Mouse (Mus musculus): Measurements from ENCODE around the gene Ddr2.

Gene Ddr2

GRCm38 (mm10) chr1:170086631-170087030, 23.9 kb downstream of the Ddr2 start:
- DNase-seq (ENCODE audit: low read depth) = no peak

- no peak for DNase-seq (ENCODE audit: low read depth)
Observed at GRCm38 (mm10) chr1:170084151-170084796, 26.3 kb downstream of the Ddr2 start.

DNA sequence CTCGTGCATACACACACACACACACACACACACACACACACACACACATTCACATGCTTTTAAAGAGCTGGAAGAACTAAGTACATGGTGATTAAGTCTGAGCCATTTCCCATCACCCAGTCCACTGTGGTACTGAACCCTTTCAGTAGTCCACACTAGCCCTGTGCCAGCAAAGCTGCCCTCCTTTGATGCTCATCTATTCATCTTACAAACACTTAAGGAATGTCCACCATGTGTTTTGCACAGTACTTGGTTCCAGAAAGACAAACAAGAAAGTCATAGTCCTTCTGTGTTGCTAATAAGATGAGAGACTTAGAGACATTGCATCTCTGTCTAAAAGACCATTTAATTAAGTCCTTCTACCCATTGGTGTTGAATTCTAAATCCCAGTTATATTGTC, 29.7 kb downstream of the Ddr2 start:
- DNase-seq (ENCODE audit: low read depth) = no peak

DNA sequence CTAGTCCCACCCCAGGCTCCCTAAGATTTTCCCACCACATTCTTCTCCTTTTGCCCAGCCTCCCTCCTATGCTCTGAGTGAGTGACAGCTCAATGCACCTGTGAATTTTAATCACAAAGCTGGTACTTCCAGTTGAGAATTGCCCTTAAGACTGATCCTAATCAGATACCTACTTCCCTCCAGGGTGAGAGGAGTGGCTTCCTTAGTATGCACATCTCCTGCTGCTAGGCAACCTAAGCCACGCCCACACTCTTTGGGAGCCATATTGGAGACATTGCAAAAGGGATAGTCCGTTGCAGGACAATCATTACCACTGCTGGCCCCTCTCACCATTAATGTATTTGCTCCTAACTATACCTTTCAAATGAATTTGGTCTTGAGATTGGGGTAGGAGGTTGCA, 31.1 kb downstream of the Ddr2 start:
- no peak for DNase-seq (ENCODE audit: low read depth)

DNA sequence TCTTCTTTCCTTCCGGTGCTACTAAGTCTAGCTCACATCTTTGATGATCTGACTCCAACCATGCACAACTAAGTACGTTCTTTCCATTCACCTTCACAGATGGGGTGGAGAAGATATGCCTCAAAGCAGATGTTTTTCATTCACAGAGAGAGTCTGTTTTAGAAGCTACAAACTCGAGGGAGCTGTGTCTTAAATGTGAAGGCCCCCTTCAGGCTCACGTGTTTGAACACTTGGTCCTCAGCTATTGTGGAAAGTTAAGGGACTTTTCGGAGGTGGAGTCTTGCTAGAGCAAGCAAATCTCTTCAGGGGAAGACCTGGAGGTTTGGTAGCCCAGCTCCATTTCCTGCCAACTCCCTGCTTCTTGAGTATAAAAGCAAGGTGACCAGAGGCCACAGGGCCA, 34.2 kb downstream of the Ddr2 start:
- DNase-seq (ENCODE audit: low read depth) = no peak

- no peak for DNase-seq (ENCODE audit: low read depth)
Observed at GRCm38 (mm10) chr1:170073768-170074167, 36.8 kb downstream of the Ddr2 start.

- DNase-seq (ENCODE audit: low read depth) = no peak
Observed at GRCm38 (mm10) chr1:170069143-170069542, 41.4 kb downstream of the Ddr2 start.

GRCm38 (mm10) chr1:170065931-170066330, 44.6 kb downstream of the Ddr2 start:
- DNase-seq (ENCODE audit: low read depth) = no peak

DNA sequence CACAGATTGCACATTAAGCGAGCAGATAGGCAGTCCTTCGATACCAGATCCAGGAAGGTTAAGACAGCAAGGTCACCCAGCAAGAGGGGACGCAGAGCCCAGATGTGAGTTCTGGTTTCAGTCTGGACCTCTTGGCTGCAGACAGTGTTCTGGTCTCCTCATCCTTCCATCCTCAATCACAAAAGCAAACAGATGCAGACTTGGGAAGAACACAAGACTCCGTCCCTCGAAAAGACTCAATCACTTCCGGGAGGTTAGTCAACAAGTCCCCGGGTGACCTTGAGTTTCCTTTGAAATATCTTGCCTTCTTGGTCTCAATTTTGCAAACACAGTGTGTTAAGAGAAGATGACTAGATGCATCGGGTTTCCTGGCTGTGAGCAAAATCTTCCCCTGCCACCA, 45.6 kb downstream of the Ddr2 start:
- DNase-seq (ENCODE audit: low read depth) = no peak

GRCm38 (mm10) chr1:170064083-170064494, 46.5 kb downstream of the Ddr2 start:
- no peak for DNase-seq (ENCODE audit: low read depth)

DNA sequence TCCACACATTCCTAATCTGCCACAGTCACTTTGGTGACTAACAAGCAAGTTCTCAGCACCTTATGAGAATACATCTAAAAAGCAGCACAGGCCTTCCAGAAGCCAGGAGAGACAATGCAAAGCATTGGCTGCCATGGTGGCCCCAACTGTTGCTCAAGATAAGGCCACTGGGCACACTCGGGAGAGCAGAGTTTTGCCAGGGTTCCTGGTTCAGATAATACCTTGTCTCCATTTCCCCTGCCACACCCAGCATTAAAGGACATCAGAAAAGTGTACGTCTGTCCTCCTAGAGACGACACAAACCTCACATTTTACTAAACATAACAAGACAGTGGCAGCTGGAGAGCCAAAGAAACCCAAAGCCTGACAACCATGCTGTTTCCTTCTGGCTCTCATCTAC, 50.3 kb downstream of the Ddr2 start:
- no peak for DNase-seq (ENCODE audit: low read depth)

GRCm38 (mm10) chr1:170059347-170059746, 51.2 kb downstream of the Ddr2 start:
- DNase-seq (ENCODE audit: low read depth) = no peak

GRCm38 (mm10) chr1:170058051-170058450, 52.5 kb downstream of the Ddr2 start:
- no peak for DNase-seq (ENCODE audit: low read depth)

DNA sequence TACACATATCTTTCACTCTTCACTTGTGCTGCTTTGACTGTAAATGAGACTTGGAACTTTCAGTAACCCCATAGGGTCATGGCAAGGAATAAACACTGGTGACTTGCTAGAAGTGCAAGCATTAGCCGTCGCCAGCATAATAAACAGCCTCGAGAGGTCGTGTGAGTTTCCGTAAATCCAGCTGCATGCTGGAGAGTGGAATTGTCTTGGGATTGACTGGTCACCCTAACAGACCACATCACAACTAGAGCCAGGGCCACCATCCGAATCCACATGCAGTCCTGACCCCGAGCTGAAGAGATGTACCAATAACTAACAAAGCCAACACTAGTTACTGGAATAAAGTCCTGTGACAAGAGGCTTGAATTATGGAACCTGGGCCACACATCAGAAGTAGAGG, 53.0 kb downstream of the Ddr2 start:
- DNase-seq (ENCODE audit: low read depth) = no peak

- no peak for DNase-seq (ENCODE audit: low read depth)
Observed at GRCm38 (mm10) chr1:170056921-170057320, 53.6 kb downstream of the Ddr2 start.

GRCm38 (mm10) chr1:170056214-170056613, 54.3 kb downstream of the Ddr2 start:
- no peak for DNase-seq (ENCODE audit: low read depth)

GRCm38 (mm10) chr1:170052469-170053065, 58.0 kb downstream of the Ddr2 start:
- no peak for DNase-seq (ENCODE audit: low read depth)

DNA sequence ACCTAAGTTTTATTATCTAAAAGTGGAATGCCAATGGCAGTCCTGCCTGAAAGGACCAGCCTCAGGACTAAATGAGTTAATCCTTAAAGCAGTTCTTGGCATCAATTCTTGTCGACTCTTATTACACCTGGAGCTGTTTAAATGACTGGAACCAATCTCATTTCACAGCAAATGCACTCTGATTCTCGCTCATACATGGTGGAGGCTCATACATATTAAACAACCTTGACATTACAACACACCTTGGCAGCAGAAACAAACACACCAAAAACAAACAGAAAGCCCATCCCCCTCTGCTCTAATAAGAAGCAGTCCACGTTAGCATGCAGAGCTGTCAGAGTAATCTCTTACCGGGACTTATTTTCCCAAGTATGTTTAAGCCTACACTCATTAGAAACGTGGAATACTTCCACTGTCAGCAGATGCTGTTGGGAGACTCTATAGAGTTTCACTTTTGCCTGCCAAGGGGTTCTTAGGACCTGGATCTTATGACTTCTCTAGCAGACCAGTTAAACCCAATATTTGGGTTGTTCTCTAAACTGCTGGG, 58.9 kb downstream of the Ddr2 start:
- no peak for DNase-seq (ENCODE audit: low read depth)

DNA sequence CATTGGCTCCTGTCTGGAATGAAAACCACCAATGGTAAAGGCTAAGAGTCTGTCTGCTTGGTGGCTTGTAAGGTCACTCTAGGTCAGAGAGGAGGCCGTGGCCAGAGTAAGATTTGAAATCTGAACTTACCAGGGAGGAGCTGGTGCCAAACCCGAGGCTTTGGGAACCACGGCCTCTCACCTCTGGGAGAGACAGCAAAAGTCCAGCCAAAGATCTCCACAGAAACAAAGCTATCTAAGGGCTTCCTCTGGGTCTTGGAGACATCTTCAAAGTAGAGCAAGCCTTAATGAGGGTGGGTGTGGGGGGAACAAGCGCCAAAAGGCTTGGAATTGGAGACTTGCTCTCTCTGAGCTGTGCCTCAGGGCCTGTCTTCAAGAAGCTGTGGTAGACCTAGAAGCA, 62.1 kb downstream of the Ddr2 start:
- no peak for DNase-seq (ENCODE audit: low read depth)

DNA sequence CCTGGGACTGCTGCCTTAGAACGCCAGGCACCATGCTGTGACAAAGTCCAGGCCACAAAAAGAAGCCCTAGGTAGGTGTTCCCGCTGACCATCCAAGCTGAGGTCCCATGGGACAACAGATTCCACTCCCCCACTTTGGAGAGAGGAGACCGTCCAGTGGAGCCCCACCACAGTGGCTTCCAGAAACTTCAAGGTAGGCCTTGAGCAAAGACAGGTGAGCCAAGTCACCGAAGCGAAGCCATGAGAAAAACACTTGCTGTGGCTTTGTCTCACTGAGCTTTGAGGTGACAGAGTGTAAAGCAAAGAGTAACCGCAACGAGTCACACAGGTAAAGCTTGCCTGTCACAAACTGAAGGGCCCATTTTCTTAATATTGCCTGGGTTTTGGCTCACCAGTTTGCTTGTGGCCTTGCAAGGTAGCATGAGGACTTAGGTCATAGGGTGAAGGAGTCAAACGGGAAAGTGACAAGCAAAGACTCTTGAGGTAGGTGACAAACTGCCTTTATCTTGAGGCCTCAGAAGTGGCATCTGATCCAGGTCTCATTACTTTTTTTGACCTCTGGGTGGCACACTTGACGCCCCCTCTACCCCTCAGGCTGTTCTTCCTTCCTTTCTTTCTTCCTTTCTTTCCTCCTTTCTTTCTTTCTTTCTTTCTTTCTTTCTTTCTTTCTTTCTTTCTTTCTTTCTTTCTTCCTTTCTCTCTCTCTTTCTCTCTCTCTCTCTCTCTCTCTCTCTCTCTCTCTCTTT, 65.7 kb downstream of the Ddr2 start:
- DNase-seq (ENCODE audit: low read depth) = no peak

GRCm38 (mm10) chr1:170043753-170044152, 66.8 kb downstream of the Ddr2 start:
- DNase-seq (ENCODE audit: low read depth) = no peak

GRCm38 (mm10) chr1:170042996-170043395, 67.6 kb downstream of the Ddr2 start:
- DNase-seq (ENCODE audit: low read depth) = no peak

DNA sequence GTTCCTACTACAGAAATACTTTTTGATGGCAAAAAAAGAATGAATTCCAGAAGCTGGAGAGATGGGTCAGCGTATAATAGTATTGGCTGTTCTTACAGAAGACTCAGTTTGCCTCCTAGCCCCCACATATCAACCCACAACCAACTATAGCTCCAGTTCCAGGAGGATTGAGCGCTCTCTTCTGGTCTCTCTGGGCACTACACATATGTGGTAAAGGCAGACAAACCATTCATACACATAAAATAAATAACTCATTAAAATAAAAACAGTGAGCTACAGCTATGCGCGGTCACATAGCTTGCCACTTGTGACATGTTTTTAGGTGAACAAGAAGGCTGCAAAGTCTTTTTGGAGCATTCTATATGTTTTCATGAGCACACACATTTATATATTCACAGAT, 71.2 kb downstream of the Ddr2 start:
- DNase-seq (ENCODE audit: low read depth) = no peak
